Mouse (Mus musculus): ENCODE measurements around the gene Gm38392.

- no peak for TF ChIP-seq CTCF (IDR thresholded peaks at IDR 0.05; ENCODE audit: extremely low read depth, insufficient read length, insufficient replicate concordance, low read depth, low read length)
- no peak for TF ChIP-seq POLR2A (IDR thresholded peaks at IDR 0.05; ENCODE audit: low read depth, low read length)
These were observed 38.6 kb downstream of the Gm38392 start for GRCm38 (mm10) chr3:88248406-88248805.
